Mouse (Mus musculus) liver, adult 2 months (tissue): ENCODE data around the gene Olfr1230. TPM values are rescaled to one million over a fixed set of nuclear protein-coding genes. Genes with fewer than 3 reads are reported as not detected.

ENCODE experiments used
- DNase-seq: peaks from one replicate; pipeline ENCODE4 v3.0.0-alpha.2; 2011; ENCODE audit warnings: low read depth, low spot score; ENCODE audit errors: extremely low read depth
- H3K27ac ChIP-seq: fragments of 200-500 bp; replicated peaks from 2 replicates; pipeline ENCODE4 v1.5.1; 2012; ENCODE audit warnings: low read depth, mild to moderate bottlenecking, control low read depth, inconsistent platforms, low read length; ENCODE audit not compliant: insufficient read depth
- H3K27me3 ChIP-seq: fragments of 200-500 bp; 2 replicates; pipeline ENCODE4 v1.6.1; 2012; ENCODE audit warnings: mild to moderate bottlenecking, moderate library complexity, low read length, inconsistent platforms; ENCODE audit not compliant: control insufficient read depth, insufficient read depth
- H3K36me3 ChIP-seq: fragments of 200-500 bp; 2 replicates; pipeline ENCODE4 v1.6.1; 2012; ENCODE audit warnings: low read length, inconsistent platforms; ENCODE audit not compliant: control insufficient read depth, insufficient read depth
- H3K4me1 ChIP-seq: fragments of 200-500 bp; 2 replicates; pipeline ENCODE4 v1.6.1; 2011; ENCODE audit warnings: low read length; ENCODE audit not compliant: control insufficient read depth, insufficient read depth
- H3K4me3 ChIP-seq: fragments of 200-500 bp; 2 replicates; pipeline ENCODE4 v1.5.1; 2011; ENCODE audit warnings: low read depth, mild to moderate bottlenecking, control low read depth, low read length, moderate library complexity; ENCODE audit not compliant: insufficient read depth
- H3K79me2 ChIP-seq: fragments of 200-500 bp; 2 replicates; pipeline ENCODE4 v1.6.1; 2012; ENCODE audit warnings: inconsistent platforms, mild to moderate bottlenecking, low read length, moderate library complexity; ENCODE audit not compliant: control insufficient read depth, insufficient read depth
- H3K9ac ChIP-seq: fragments of 200-500 bp; 2 replicates; pipeline ENCODE4 v1.6.1; 2012; ENCODE audit warnings: low read depth, mild to moderate bottlenecking, control low read depth, inconsistent platforms, low read length
- CTCF ChIP-seq: fragments of 200-500 bp; IDR thresholded peaks from 2 replicates; pipeline ENCODE4 v1.5.1; 2011; ENCODE audit warnings: low read depth, low read length, control low read depth
- POLR2A ChIP-seq: fragments of 200-500 bp; IDR thresholded peaks from 2 replicates; pipeline ENCODE4 v1.6.1; 2011; ENCODE audit warnings: low read length, control low read depth; ENCODE audit not compliant: insufficient read depth; ENCODE audit errors: extremely low read depth
- WGBS: fragments of 180-500 bp; shearing (Covaris S2); methylation state at CpG from one replicate; pipeline ENCODE4 v1.1.7; 2018; 5-methylcytosine and 5-hydroxymethylcytosine counted together
- polyA plus RNA-seq: library from polyadenylated mRNA; depleted of rRNA; stranded (reverse); fragments of >200 nt; gene quantifications from 2 replicates; pipeline ENCODE4 v1.2.3, GENCODE M21; 2012; rRNA removed
- total RNA-seq: library from RNA; depleted of rRNA; stranded (reverse); fragments of >200 nt; gene quantifications from 2 replicates; pipeline ENCODE4 v1.2.3, GENCODE M21; 2014; rRNA removed

Olfr1230 gene
- total RNA-seq, result not detected in 2 replicates
- polyA plus RNA-seq, result not detected in 2 replicates

GRCm38 (mm10) chr2:89297168-89297567, at the start of gene Olfr1230:
Olfr1230 (minus strand) TSS chr2:89297268.
- H3K27me3 ChIP-seq, result no peaks in the 10 kb centered on the region
- no peaks in the 10 kb centered on the region for H3K79me2 ChIP-seq
- H3K27ac ChIP-seq, result no peak within 1 kb of the TSS
- no peak for TF ChIP-seq POLR2A
- TF ChIP-seq CTCF, result no peak
- H3K4me3 ChIP-seq, result no peak within 1 kb of the TSS
- 79% methylated on average over 1 of the region's 1 CpGs for WGBS
- no peak within 1 kb of the TSS for H3K9ac ChIP-seq
- H3K4me1 ChIP-seq, result no peaks in the 10 kb centered on the region
- DNase-seq, result no peak
- H3K36me3 ChIP-seq, result no peaks in the 10 kb centered on the region

- no peaks in the 10 kb centered on the region for H3K79me2 ChIP-seq
- no peaks in the 10 kb centered on the region for H3K36me3 ChIP-seq
- no peaks in the 10 kb centered on the region for H3K27me3 ChIP-seq
- no peaks in the 10 kb centered on the region for H3K4me1 ChIP-seq
- no peak within 1 kb of the TSS for H3K4me3 ChIP-seq
- no peak within 1 kb of the TSS for H3K27ac ChIP-seq
- no peak for DNase-seq
- H3K9ac ChIP-seq, result no peak within 1 kb of the TSS
- TF ChIP-seq CTCF (no peak), POLR2A (no peak)
These were observed 45.2 kb upstream of the Olfr1230 start, which contains the start of gene Olfr1233 for GRCm38 (mm10) chr2:89342298-89342697. Olfr1233 (minus strand) TSS chr2:89342398.

GRCm38 (mm10) chr2:89329575-89329974, 32.5 kb upstream of the Olfr1230 start, which contains the start of gene Olfr1232:
Olfr1232 (minus strand) TSS chr2:89329675.
- Histone ChIP-seq H3K36me3 (no peaks in the 10 kb centered on the region), H3K4me1 (no peaks in the 10 kb centered on the region), H3K27me3 (no peaks in the 10 kb centered on the region), H3K9ac (no peak within 1 kb of the TSS), H3K27ac (no peak within 1 kb of the TSS), H3K79me2 (no peaks in the 10 kb centered on the region), H3K4me3 (no peak within 1 kb of the TSS)
- TF ChIP-seq POLR2A (no peak), CTCF (no peak)
- DNase-seq, result no peak

GRCm38 (mm10) chr2:89306974-89307373, 9.9 kb upstream of the Olfr1230 start, which contains the start of gene Olfr1231:
Olfr1231 (minus strand) TSS chr2:89307074.
- no peak for TF ChIP-seq CTCF
- TF ChIP-seq POLR2A, result no peak
- Histone ChIP-seq H3K79me2 (no peaks in the 10 kb centered on the region), H3K4me1 (no peaks in the 10 kb centered on the region), H3K9ac (no peak within 1 kb of the TSS), H3K27me3 (no peaks in the 10 kb centered on the region), H3K27ac (no peak within 1 kb of the TSS), H3K36me3 (no peaks in the 10 kb centered on the region), H3K4me3 (no peak within 1 kb of the TSS)
- WGBS, result 71% methylated on average over 2 of the region's 2 CpGs
- no peak for DNase-seq

GRCm38 (mm10) chr2:89287914-89288313, 9.2 kb downstream of the Olfr1230 start, which contains the start of gene Olfr1229:
Olfr1229 (minus strand) TSS chr2:89288014.
- H3K4me3 ChIP-seq, result no peak within 1 kb of the TSS
- 69% methylated on average over 2 of the region's 2 CpGs for WGBS

GRCm38 (mm10) chr2:89253962-89254361, 43.1 kb downstream of the Olfr1230 start, which contains the start of gene Olfr1228:
Olfr1228 (minus strand) TSS chr2:89254062.
- Histone ChIP-seq H3K79me2 (no peaks in the 10 kb centered on the region), H3K9ac (no peak within 1 kb of the TSS), H3K27me3 (no peaks in the 10 kb centered on the region), H3K4me1 (no peaks in the 10 kb centered on the region), H3K27ac (no peak within 1 kb of the TSS), H3K36me3 (no peaks in the 10 kb centered on the region), H3K4me3 (no peak within 1 kb of the TSS)
- TF ChIP-seq POLR2A, result no peak
- TF ChIP-seq CTCF, result no peak
- no peak for DNase-seq

More at GRCm38 (mm10) chr2:89287914-89288313, 9.2 kb downstream of the Olfr1230 start, which contains the start of gene Olfr1229:
- Histone ChIP-seq H3K27ac (no peak within 1 kb of the TSS), H3K9ac (no peak within 1 kb of the TSS), H3K27me3 (no peaks in the 10 kb centered on the region), H3K4me1 (no peaks in the 10 kb centered on the region), H3K79me2 (no peaks in the 10 kb centered on the region), H3K36me3 (no peaks in the 10 kb centered on the region)
- TF ChIP-seq POLR2A, result no peak
- no peak for TF ChIP-seq CTCF
- no peak for DNase-seq

Other genes with a start within 250 kb of the Olfr1230 start
- not detected in 2 replicates for gene Olfr1218, start 236.1 kb downstream of the Olfr1230 start, total RNA-seq
- not detected in 2 replicates for gene Olfr1218, start 236.1 kb downstream of the Olfr1230 start, polyA plus RNA-seq
- not detected in 2 replicates for gene Olfr1219, start 213.8 kb downstream of the Olfr1230 start, total RNA-seq
- gene Olfr1219, start 213.8 kb downstream of the Olfr1230 start, polyA plus RNA-seq, result not detected in 2 replicates
- not detected in 2 replicates for gene Olfr1220, start 190.4 kb downstream of the Olfr1230 start, total RNA-seq
- gene Olfr1220, start 190.4 kb downstream of the Olfr1230 start, polyA plus RNA-seq, result not detected in 2 replicates
- not detected in 2 replicates for gene Olfr1221, start 180.0 kb downstream of the Olfr1230 start, total RNA-seq
- not detected in 2 replicates for gene Olfr1221, start 180.0 kb downstream of the Olfr1230 start, polyA plus RNA-seq
- not detected in 2 replicates for gene Olfr1222, start 164.2 kb downstream of the Olfr1230 start, total RNA-seq
- gene Olfr1222, start 164.2 kb downstream of the Olfr1230 start, polyA plus RNA-seq, result not detected in 2 replicates
- gene Olfr1223, start 145.7 kb downstream of the Olfr1230 start, total RNA-seq, result not detected in 2 replicates
- not detected in 2 replicates for gene Olfr1223, start 145.7 kb downstream of the Olfr1230 start, polyA plus RNA-seq
- not detected in 2 replicates for gene Olfr1224-ps1, start 133.2 kb downstream of the Olfr1230 start, total RNA-seq
- gene Olfr1224-ps1, start 133.2 kb downstream of the Olfr1230 start, polyA plus RNA-seq, result not detected in 2 replicates
- not detected in 2 replicates for gene Olfr1225, start 122.6 kb downstream of the Olfr1230 start, total RNA-seq
- gene Olfr1225, start 122.6 kb downstream of the Olfr1230 start, polyA plus RNA-seq, result not detected in 2 replicates
- gene Olfr1226, start 97.2 kb downstream of the Olfr1230 start, total RNA-seq, result not detected in 2 replicates
- gene Olfr1226, start 97.2 kb downstream of the Olfr1230 start, polyA plus RNA-seq, result not detected in 2 replicates
- not detected in 2 replicates for gene Olfr1228, start 43.2 kb downstream of the Olfr1230 start, total RNA-seq
- gene Olfr1228, start 43.2 kb downstream of the Olfr1230 start, polyA plus RNA-seq, result not detected in 2 replicates
- gene Olfr1229, start 9.3 kb downstream of the Olfr1230 start, total RNA-seq, result not detected in 2 replicates
- not detected in 2 replicates for gene Olfr1229, start 9.3 kb downstream of the Olfr1230 start, polyA plus RNA-seq
- not detected in 2 replicates for gene Olfr1231, start 9.8 kb upstream of the Olfr1230 start, total RNA-seq
- gene Olfr1231, start 9.8 kb upstream of the Olfr1230 start, polyA plus RNA-seq, result not detected in 2 replicates
- not detected in 2 replicates for gene Olfr1232, start 32.4 kb upstream of the Olfr1230 start, total RNA-seq
- gene Olfr1232, start 32.4 kb upstream of the Olfr1230 start, polyA plus RNA-seq, result not detected in 2 replicates
- gene Olfr1233, start 45.1 kb upstream of the Olfr1230 start, total RNA-seq, result not detected in 2 replicates
- gene Olfr1233, start 45.1 kb upstream of the Olfr1230 start, polyA plus RNA-seq, result not detected in 2 replicates
- not detected in 2 replicates for gene Olfr1234, start 67.6 kb upstream of the Olfr1230 start, total RNA-seq
- not detected in 2 replicates for gene Olfr1234, start 67.6 kb upstream of the Olfr1230 start, polyA plus RNA-seq
- gene Olfr1238, start 112.4 kb upstream of the Olfr1230 start, total RNA-seq, result not detected in 2 replicates
- gene Olfr1238, start 112.4 kb upstream of the Olfr1230 start, polyA plus RNA-seq, result not detected in 2 replicates
- not detected in 2 replicates for gene Olfr1239, start 123.1 kb upstream of the Olfr1230 start, total RNA-seq
- gene Olfr1239, start 123.1 kb upstream of the Olfr1230 start, polyA plus RNA-seq, result not detected in 2 replicates
- gene Olfr1240, start 145.7 kb upstream of the Olfr1230 start, total RNA-seq, result not detected in 2 replicates
- not detected in 2 replicates for gene Olfr1240, start 145.7 kb upstream of the Olfr1230 start, polyA plus RNA-seq
- gene Olfr1241, start 189.9 kb upstream of the Olfr1230 start, total RNA-seq, result not detected in 2 replicates
- not detected in 2 replicates for gene Olfr1241, start 189.9 kb upstream of the Olfr1230 start, polyA plus RNA-seq
- not detected in 2 replicates for gene Olfr1242, start 201.1 kb upstream of the Olfr1230 start, total RNA-seq
- gene Olfr1242, start 201.1 kb upstream of the Olfr1230 start, polyA plus RNA-seq, result not detected in 2 replicates
- gene Olfr1243, start 234.2 kb upstream of the Olfr1230 start, total RNA-seq, result not detected in 2 replicates
- gene Olfr1243, start 234.2 kb upstream of the Olfr1230 start, polyA plus RNA-seq, result not detected in 2 replicates